Mouse (Mus musculus): ENCODE measurements at regions not wholly inside any gene's neighbourhood (a gene's known extent, or its start where the extent isn't known, plus 50 kb on each side); places are given as distances from the start of the nearest gene placed in this dataset.

GRCm38 (mm10) chr5:116900846-116901245 lies 215.1 kb downstream of the Suds3 start:
- no peak for DNase-seq (ENCODE audit: low spot score in 2 of 2)

GRCm38 (mm10) chr5:116897391-116897790 lies 218.5 kb downstream of the Suds3 start:
- no peak for DNase-seq (ENCODE audit: low spot score in 2 of 2)

GRCm38 (mm10) chr5:116895036-116895783 lies 220.7 kb downstream of the Suds3 start:
- DNase-seq (ENCODE audit: low spot score in 2 of 2) = peak; percentile 51 to 72

GRCm38 (mm10) chr5:116894575-116894974 lies 221.3 kb downstream of the Suds3 start:
- no peak for DNase-seq (ENCODE audit: low spot score in 2 of 2)

- no peak for DNase-seq (ENCODE audit: low spot score in 2 of 2)
Observed at GRCm38 (mm10) chr5:116892877-116893276, 223.0 kb downstream of the Suds3 start.

- DNase-seq (ENCODE audit: low spot score in 2 of 2) = no peak
Observed at GRCm38 (mm10) chr5:116889224-116889623, 226.7 kb downstream of the Suds3 start.

GRCm38 (mm10) chr5:116886181-116887136 lies 229.5 kb downstream of the Suds3 start:
- DNase-seq (ENCODE audit: low spot score in 2 of 2) = no peak

- no peak for DNase-seq (ENCODE audit: low spot score in 2 of 2)
Observed at GRCm38 (mm10) chr5:116879761-116880160, 236.2 kb downstream of the Suds3 start.

- no peak for DNase-seq (ENCODE audit: low spot score in 2 of 2)
Observed at GRCm38 (mm10) chr5:116874941-116875340, 241.0 kb downstream of the Suds3 start.

GRCm38 (mm10) chr5:116868115-116868514 lies 247.8 kb downstream of the Suds3 start:
- DNase-seq (ENCODE audit: low spot score in 2 of 2) = peak in 1 of 2 experiments; percentile 14

- DNase-seq (ENCODE audit: low spot score in 2 of 2) = no peak
Observed at GRCm38 (mm10) chr5:116864275-116864674, 251.6 kb downstream of the Suds3 start.

- DNase-seq (ENCODE audit: low spot score in 2 of 2) = no peak
Observed at GRCm38 (mm10) chr5:116852691-116853090, 261.1 kb upstream of the Srrm4 start.

GRCm38 (mm10) chr5:116831874-116832273 lies 240.3 kb upstream of the Srrm4 start:
- no peak for DNase-seq (ENCODE audit: low spot score in 2 of 2)

GRCm38 (mm10) chr5:116829771-116830170 lies 238.2 kb upstream of the Srrm4 start:
- no peak for DNase-seq (ENCODE audit: low spot score in 2 of 2)

- no peak for DNase-seq (ENCODE audit: low spot score in 2 of 2)
Observed at GRCm38 (mm10) chr5:116823260-116823659, 231.6 kb upstream of the Srrm4 start.

- DNase-seq (ENCODE audit: low spot score in 2 of 2) = no peak
Observed at GRCm38 (mm10) chr5:116822141-116822540, 230.5 kb upstream of the Srrm4 start.

GRCm38 (mm10) chr5:116809799-116810198 lies 218.2 kb upstream of the Srrm4 start:
- no peak for DNase-seq (ENCODE audit: low spot score in 2 of 2)

- DNase-seq (ENCODE audit: low spot score in 2 of 2) = peak; percentile 23 to 27
Observed at GRCm38 (mm10) chr5:116809001-116809759, 217.6 kb upstream of the Srrm4 start.

- DNase-seq (ENCODE audit: low spot score in 2 of 2) = no peak
Observed at GRCm38 (mm10) chr5:116797460-116797859, 205.8 kb upstream of the Srrm4 start.

GRCm38 (mm10) chr5:116795169-116795568 lies 203.6 kb upstream of the Srrm4 start:
- no peak for DNase-seq (ENCODE audit: low spot score in 2 of 2)

- DNase-seq (ENCODE audit: low spot score in 2 of 2) = no peak
Observed at GRCm38 (mm10) chr5:116790419-116790818, 198.8 kb upstream of the Srrm4 start.

- DNase-seq (ENCODE audit: low spot score in 2 of 2) = no peak
Observed at GRCm38 (mm10) chr5:116789859-116790258, 198.2 kb upstream of the Srrm4 start.
